Mouse (Mus musculus) thymus, adult 2 months (tissue): ENCODE data around the gene Glul.

ENCODE experiments used
- CTCF ChIP-seq: fragments of 200-500 bp; IDR thresholded peaks from 2 replicates; pipeline ENCODE4 v1.5.1; 2012; ENCODE audit warnings: mild to moderate bottlenecking, control low read depth, low read length, moderate library complexity, borderline replicate concordance; ENCODE audit not compliant: control insufficient read depth, poor library complexity, insufficient read depth; ENCODE audit errors: extremely low read depth
- POLR2A ChIP-seq: fragments of 200-500 bp; IDR thresholded peaks from 2 replicates; pipeline ENCODE4 v1.6.1; 2012; ENCODE audit warnings: mild to moderate bottlenecking, low read length, control low read depth, moderate library complexity; ENCODE audit not compliant: control insufficient read depth, poor library complexity, insufficient read depth; ENCODE audit errors: extremely low read depth

GRCm38 (mm10) chr1:153922571-153923021 lies 22.9 kb downstream of the Glul start:
- TF ChIP-seq POLR2A (no peak), CTCF (no peak)
